Mouse (Mus musculus) megakaryocyte progenitor cell, adult 5-6 weeks (primary cell): ENCODE measurements around the gene Olfr325. TPM values are rescaled to one million over a fixed set of nuclear protein-coding genes. Genes with fewer than 3 reads are reported as not detected.
A peak's percentile ranks its signal among the peaks of the same experiment; 100 is the strongest.

ENCODE experiments used
- ATAC-seq: replicated peaks from 2 replicates; pipeline ENCODE4 v1.8.0; 2016; ENCODE audit warnings: mild to moderate bottlenecking, moderate TSS enrichment, inconsistent platforms; ENCODE audit not compliant: poor library complexity
- total RNA-seq, 2 experiments: library from RNA; stranded (forward) in 1 of 2; stranded (reverse) in 1 of 2; fragments of 157-497, 149-512 nt in 1 of 2; fragments of 200-1000 nt in 1 of 2; gene quantifications; 2 replicates each; pipeline versions ENCODE4 v1.2.3 to v1.2.4; 2015 to 2017

Gene Olfr325
- total RNA-seq, 2 experiments from 2014 or later, result not detected

GRCm38 (mm10) chr11:58626146-58626545 lies 48.6 kb downstream of the Olfr325 start:
- ATAC-seq, result 0 out of 2 replicates have a peak, but pooled peaks have one; percentile 20

- no peak for ATAC-seq
Measured at GRCm38 (mm10) chr11:58630401-58630800, 52.9 kb downstream of the Olfr325 start, which contains the start of gene Olfr323. Gene Olfr323 (minus strand): TSS chr11:58630501.

Other genes with a start within 250 kb of the Olfr325 start
- 31.0 and 31.6 TPM in 2 replicates for gene Zfp672, start 247.4 kb upstream of the Olfr325 start, total RNA-seq (2015)
- 23.2 and 26.4 TPM in 2 replicates for gene Zfp672, start 247.4 kb upstream of the Olfr325 start, total RNA-seq (2017)
- 2.5 and 4.1 TPM in 2 replicates for gene Sh3bp5l, start 247.0 kb upstream of the Olfr325 start, total RNA-seq (2015)
- 12.8 and 31.6 TPM in 2 replicates for gene Sh3bp5l, start 247.0 kb upstream of the Olfr325 start, total RNA-seq (2017)
- gene Lypd8, start 198.7 kb upstream of the Olfr325 start, total RNA-seq (2015), result not detected in 2 replicates
- not detected in 2 replicates for gene Lypd8, start 198.7 kb upstream of the Olfr325 start, total RNA-seq (2017)
- gene 1810065E05Rik, start 156.6 kb upstream of the Olfr325 start, total RNA-seq (2015), result not detected in 2 replicates
- not detected in 2 replicates for gene 1810065E05Rik, start 156.6 kb upstream of the Olfr325 start, total RNA-seq (2017)
- gene Gm12253, start 145.2 kb upstream of the Olfr325 start, total RNA-seq (2015), result not detected in 2 replicates
- not detected in 2 replicates for gene Gm12253, start 145.2 kb upstream of the Olfr325 start, total RNA-seq (2017)
- not detected in 2 replicates for gene Lypd9, start 124.8 kb upstream of the Olfr325 start, total RNA-seq (2015)
- not detected in 2 replicates for gene Lypd9, start 124.8 kb upstream of the Olfr325 start, total RNA-seq (2017)
- gene Olfr30, start 115.5 kb upstream of the Olfr325 start, total RNA-seq (2015), result not detected in 2 replicates
- not detected in 2 replicates for gene Olfr30, start 115.5 kb upstream of the Olfr325 start, total RNA-seq (2017)
- gene Olfr332, start 85.2 kb upstream of the Olfr325 start, total RNA-seq (2015), result not detected in 2 replicates
- not detected in 2 replicates for gene Olfr332, start 85.2 kb upstream of the Olfr325 start, total RNA-seq (2017)
- not detected in 2 replicates for gene Olfr331, start 75.2 kb upstream of the Olfr325 start, total RNA-seq (2015)
- gene Olfr331, start 75.2 kb upstream of the Olfr325 start, total RNA-seq (2017), result not detected in 2 replicates
- not detected in 2 replicates for gene Olfr330, start 42.9 kb upstream of the Olfr325 start, total RNA-seq (2015)
- gene Olfr330, start 42.9 kb upstream of the Olfr325 start, total RNA-seq (2017), result not detected in 2 replicates
- not detected in 2 replicates for gene Olfr329-ps, start 31.3 kb upstream of the Olfr325 start, total RNA-seq (2015)
- gene Olfr329-ps, start 31.3 kb upstream of the Olfr325 start, total RNA-seq (2017), result not detected in 2 replicates
- gene Olfr328, start 22.1 kb upstream of the Olfr325 start, total RNA-seq (2015), result not detected in 2 replicates
- gene Olfr328, start 22.1 kb upstream of the Olfr325 start, total RNA-seq (2017), result not detected in 2 replicates
- not detected in 2 replicates for gene Olfr224, start 7.2 kb upstream of the Olfr325 start, total RNA-seq (2015)
- not detected in 2 replicates for gene Olfr224, start 7.2 kb upstream of the Olfr325 start, total RNA-seq (2017)
- gene Olfr324, start 17.4 kb downstream of the Olfr325 start, total RNA-seq (2015), result not detected in 2 replicates
- not detected in 2 replicates for gene Olfr324, start 17.4 kb downstream of the Olfr325 start, total RNA-seq (2017)
- gene 2210407C18Rik, start 38.3 kb downstream of the Olfr325 start, total RNA-seq (2015), result not detected in 2 replicates
- gene 2210407C18Rik, start 38.3 kb downstream of the Olfr325 start, total RNA-seq (2017), result not detected in 2 replicates
- not detected in 2 replicates for gene Olfr323, start 52.8 kb downstream of the Olfr325 start, total RNA-seq (2015)
- not detected in 2 replicates for gene Olfr323, start 52.8 kb downstream of the Olfr325 start, total RNA-seq (2017)
- 1.8 and 3.5 TPM in 2 replicates for gene Trim58, start 62.7 kb downstream of the Olfr325 start, total RNA-seq (2015)
- gene Trim58, start 62.7 kb downstream of the Olfr325 start, total RNA-seq (2017), result 0.27 and 1.2 TPM in 2 replicates
- gene Olfr322, start 81.1 kb downstream of the Olfr325 start, total RNA-seq (2015), result not detected in 2 replicates
- not detected in 2 replicates for gene Olfr322, start 81.1 kb downstream of the Olfr325 start, total RNA-seq (2017)
- not detected in 2 replicates for gene Olfr320, start 103.4 kb downstream of the Olfr325 start, total RNA-seq (2015)
- not detected in 2 replicates for gene Olfr320, start 103.4 kb downstream of the Olfr325 start, total RNA-seq (2017)
- not detected in 2 replicates for gene Olfr319, start 121.4 kb downstream of the Olfr325 start, total RNA-seq (2015)
- gene Olfr319, start 121.4 kb downstream of the Olfr325 start, total RNA-seq (2017), result not detected in 2 replicates
- not detected in 2 replicates for gene Olfr318, start 146.3 kb downstream of the Olfr325 start, total RNA-seq (2015)
- not detected in 2 replicates for gene Olfr318, start 146.3 kb downstream of the Olfr325 start, total RNA-seq (2017)
- not detected in 2 replicates for gene Olfr317, start 161.5 kb downstream of the Olfr325 start, total RNA-seq (2015)
- gene Olfr317, start 161.5 kb downstream of the Olfr325 start, total RNA-seq (2017), result not detected in 2 replicates
- not detected in 2 replicates for gene Olfr316, start 175.0 kb downstream of the Olfr325 start, total RNA-seq (2015)
- gene Olfr316, start 175.0 kb downstream of the Olfr325 start, total RNA-seq (2017), result not detected in 2 replicates
- not detected in 2 replicates for gene Olfr315, start 195.5 kb downstream of the Olfr325 start, total RNA-seq (2015)
- gene Olfr315, start 195.5 kb downstream of the Olfr325 start, total RNA-seq (2017), result not detected in 2 replicates
- gene Olfr314, start 205.2 kb downstream of the Olfr325 start, total RNA-seq (2015), result not detected in 2 replicates
- not detected in 2 replicates for gene Olfr314, start 205.2 kb downstream of the Olfr325 start, total RNA-seq (2017)
- gene Fam183b, start 224.2 kb downstream of the Olfr325 start, total RNA-seq (2015), result not detected in 2 replicates
- gene Fam183b, start 224.2 kb downstream of the Olfr325 start, total RNA-seq (2017), result not detected in 2 replicates
- not detected in 2 replicates for gene Olfr313, start 237.3 kb downstream of the Olfr325 start, total RNA-seq (2015)
- not detected in 2 replicates for gene Olfr313, start 237.3 kb downstream of the Olfr325 start, total RNA-seq (2017)